Mouse (Mus musculus): ENCODE measurements around the gene Dock9.

Dock9 gene

GRCm38 (mm10) chr14:121565930-121566329, 231.7 kb downstream of the Dock9 start:
- no peak for DNase-seq

- DNase-seq: no peak
Measured at GRCm38 (mm10) chr14:121564656-121565055, 233.0 kb downstream of the Dock9 start.

- DNase-seq: no peak
Measured at GRCm38 (mm10) chr14:121563954-121564353, 233.7 kb downstream of the Dock9 start.

GRCm38 (mm10) chr14:121559026-121559425, 238.6 kb downstream of the Dock9 start:
- no peak for DNase-seq

- no peak for DNase-seq
Measured at GRCm38 (mm10) chr14:121556401-121557315, 241.0 kb downstream of the Dock9 start.

GRCm38 (mm10) chr14:121553785-121554184, 243.9 kb downstream of the Dock9 start:
- DNase-seq: no peak

GRCm38 (mm10) chr14:121552586-121552985, 245.1 kb downstream of the Dock9 start:
- no peak for DNase-seq

- no peak for DNase-seq
Measured at GRCm38 (mm10) chr14:121549834-121550233, 247.8 kb downstream of the Dock9 start.

GRCm38 (mm10) chr14:121547745-121548144, 249.9 kb downstream of the Dock9 start:
- no peak for DNase-seq

- no peak for DNase-seq
Measured at GRCm38 (mm10) chr14:121546621-121547020, 251.0 kb downstream of the Dock9 start.

GRCm38 (mm10) chr14:121545551-121546331, 251.9 kb downstream of the Dock9 start:
- no peak for DNase-seq

- no peak for DNase-seq
Measured at GRCm38 (mm10) chr14:121541262-121541661, 256.4 kb downstream of the Dock9 start.

- no peak for DNase-seq
Measured at GRCm38 (mm10) chr14:121534501-121534900, 263.1 kb downstream of the Dock9 start.

GRCm38 (mm10) chr14:121530853-121531252, 266.8 kb downstream of the Dock9 start:
- DNase-seq: no peak

GRCm38 (mm10) chr14:121527883-121528282, 269.8 kb downstream of the Dock9 start:
- DNase-seq: no peak

- no peak for DNase-seq
Measured at GRCm38 (mm10) chr14:121527201-121527600, 270.4 kb downstream of the Dock9 start.

- DNase-seq: no peak
Measured at GRCm38 (mm10) chr14:121521709-121522108, 275.9 kb downstream of the Dock9 start.

GRCm38 (mm10) chr14:121516881-121517280, 280.8 kb downstream of the Dock9 start:
- no peak for DNase-seq

- no peak for DNase-seq
Measured at GRCm38 (mm10) chr14:121508929-121509328, 288.7 kb downstream of the Dock9 start.

- DNase-seq: no peak
Measured at GRCm38 (mm10) chr14:121506336-121506735, 291.3 kb downstream of the Dock9 start.

GRCm38 (mm10) chr14:121505485-121505860, 292.2 kb downstream of the Dock9 start:
- no peak for DNase-seq

- DNase-seq: no peak
Measured at GRCm38 (mm10) chr14:121504781-121505484, 292.7 kb downstream of the Dock9 start, which contains the start of gene Slc15a1. Gene Slc15a1 (minus strand): TSS chr14:121505252.

- no peak for DNase-seq
Measured at GRCm38 (mm10) chr14:121500577-121500976, 297.1 kb downstream of the Dock9 start.
